Mouse (Mus musculus): ENCODE results near the gene Gm21985. TPM values are rescaled to one million over a fixed set of nuclear protein-coding genes. Genes with fewer than 3 reads are reported as not detected.

The Gm21985 gene
- 1 to 10 TPM; 2.0 to 3.8 TPM for total RNA-seq (2021)
- long read RNA-seq, partial matches to known transcripts, result 0 of 2 reads
- long read RNA-seq, other reads (novel, unspliced or antisense), result 2 of 2 reads

- DNase-seq (ENCODE audit: low spot score in 2 of 2), result peak; percentile 34 to 56
Observed at GRCm38 (mm10) chr2:112266242-112266592, at the start of gene Gm21985. Gene Gm21985 (plus strand): TSS chr2:112266314.

GRCm38 (mm10) chr2:112217614-112218013, 48.5 kb upstream of the Gm21985 start:
- no peak for DNase-seq (ENCODE audit: low spot score in 2 of 2)

- no peak for DNase-seq (ENCODE audit: low spot score in 2 of 2)
Observed at GRCm38 (mm10) chr2:112220880-112221279, 45.2 kb upstream of the Gm21985 start.

DNA sequence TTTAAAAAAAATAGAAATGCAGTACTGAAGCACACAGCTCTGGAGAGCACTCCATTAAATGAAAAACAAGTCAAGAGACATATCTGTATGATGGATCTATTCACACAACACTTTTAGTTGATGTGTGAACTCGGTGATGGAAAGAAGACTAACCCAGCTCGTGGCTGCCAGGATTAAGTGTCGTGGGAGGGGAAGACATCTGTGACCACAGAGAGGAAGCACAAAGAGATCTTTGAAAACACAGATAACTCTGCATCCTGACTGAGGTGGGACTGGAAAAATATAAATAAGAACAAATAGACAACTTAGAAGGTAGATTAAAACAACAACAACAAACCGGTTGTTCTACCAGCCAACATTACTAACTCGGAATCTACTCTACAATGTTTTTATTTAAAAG, 43.5 kb upstream of the Gm21985 start:
- DNase-seq (ENCODE audit: low spot score in 2 of 2), result peak in 1 of 2 experiments; percentile 26

DNA sequence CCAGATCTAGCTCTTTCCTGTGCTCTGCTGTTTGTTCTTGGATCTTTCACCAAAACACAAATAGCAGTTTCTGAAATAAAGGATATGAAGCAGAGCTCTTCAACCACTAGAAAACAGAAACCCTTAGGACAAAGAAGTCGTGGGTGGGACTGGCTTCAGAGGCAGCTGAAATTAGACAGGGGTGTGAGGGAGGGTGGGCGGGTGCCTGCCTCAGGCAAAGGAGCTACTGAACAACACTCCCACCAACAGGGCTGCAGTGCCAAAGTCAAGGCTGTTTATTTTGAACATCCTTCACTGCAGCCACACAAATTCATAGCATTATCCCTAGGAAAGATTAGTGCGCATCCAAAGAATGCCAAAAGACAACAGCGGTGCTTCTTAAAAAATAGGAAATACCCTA, 41.8 kb upstream of the Gm21985 start:
- DNase-seq (ENCODE audit: low spot score in 2 of 2), result peak in 1 of 2 experiments; percentile 30

- DNase-seq (ENCODE audit: low spot score in 2 of 2), result no peak
Observed at GRCm38 (mm10) chr2:112232623-112233022, 33.5 kb upstream of the Gm21985 start.

- no peak for DNase-seq (ENCODE audit: low spot score in 2 of 2)
Observed at GRCm38 (mm10) chr2:112236620-112237019, 29.5 kb upstream of the Gm21985 start.

- no peak for DNase-seq (ENCODE audit: low spot score in 2 of 2)
Observed at GRCm38 (mm10) chr2:112238006-112238405, 28.1 kb upstream of the Gm21985 start.

DNA sequence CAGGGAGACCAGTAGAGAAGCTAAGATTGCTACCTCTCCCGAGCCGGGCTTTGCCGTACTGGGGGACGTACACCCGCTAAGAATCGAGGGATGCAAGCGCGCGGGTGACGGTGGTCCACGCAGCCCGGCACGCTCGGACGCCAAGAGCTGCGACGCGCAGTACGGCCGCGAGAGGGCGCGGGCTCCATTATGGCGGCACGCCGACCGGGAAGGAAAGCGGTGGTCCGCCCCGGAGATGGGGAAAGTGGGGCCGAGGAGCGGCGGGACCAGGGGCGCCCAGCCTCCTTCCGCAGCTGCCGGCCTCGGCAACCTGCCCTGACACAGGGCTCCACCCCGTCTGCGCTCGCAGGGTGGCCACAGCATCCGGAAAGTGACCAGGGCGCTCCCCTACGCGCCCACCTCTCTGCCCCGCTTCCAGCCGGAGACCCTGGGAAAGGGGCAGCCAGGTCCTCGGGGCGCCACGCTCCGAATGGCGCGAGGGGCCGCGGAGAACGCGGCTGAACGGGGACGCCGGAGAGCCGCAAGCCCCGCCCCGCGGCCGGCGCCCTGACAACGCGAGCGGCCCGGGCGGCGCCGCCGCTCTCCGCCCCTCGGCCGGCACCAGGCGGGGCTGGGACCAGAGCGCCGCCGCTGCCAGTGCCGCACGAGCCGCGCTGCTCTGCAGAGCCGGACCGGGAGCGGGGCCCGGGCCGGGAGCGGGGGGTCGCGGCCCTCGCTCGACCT, 26.7 kb upstream of the Gm21985 start, which contains the start of gene Lpcat4:
Gene Lpcat4 (plus strand): TSS at position 257 of the 723 bp plus-strand sequence.
- peak; percentile 80 to 93 for DNase-seq (ENCODE audit: low spot score in 2 of 2)

DNA sequence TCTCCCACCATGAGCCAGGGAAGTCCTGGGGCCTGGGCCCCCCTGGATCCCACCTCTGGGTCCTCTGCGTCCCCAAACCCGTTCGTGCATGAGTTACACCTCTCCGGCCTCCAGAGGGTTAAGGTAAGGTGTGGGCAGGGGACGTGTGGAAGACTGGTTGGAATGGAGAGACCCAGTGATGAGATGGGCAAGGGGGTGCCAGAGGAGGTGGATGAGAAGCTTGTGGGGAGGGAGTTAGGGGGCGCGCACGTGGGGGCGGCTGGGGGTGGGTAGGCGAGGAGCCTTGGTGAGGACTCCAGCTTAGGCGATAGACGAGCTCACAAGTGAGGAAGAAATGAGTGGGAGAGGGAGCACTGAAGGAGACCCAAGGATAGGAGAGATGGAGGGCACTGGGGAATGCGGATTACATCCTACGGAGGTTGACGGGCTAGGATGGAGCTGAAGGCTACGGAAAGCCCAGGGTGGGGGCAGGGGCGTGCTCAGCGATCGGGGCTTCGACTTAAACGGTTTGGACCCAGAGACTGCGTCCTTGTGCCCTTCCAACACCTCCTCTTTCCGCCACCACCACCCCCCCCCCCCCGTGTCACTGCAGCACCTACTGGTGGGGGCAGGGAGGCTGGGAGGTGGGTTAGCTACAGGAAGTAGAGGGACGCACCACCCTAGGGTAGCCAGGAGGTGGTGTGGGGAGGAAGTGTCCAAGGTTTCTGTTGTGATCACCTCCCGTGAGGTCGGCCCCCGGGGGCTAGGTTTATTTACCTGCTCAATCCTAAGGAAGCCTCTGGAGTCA, 26.0 kb upstream of the Gm21985 start:
- DNase-seq (ENCODE audit: low spot score in 2 of 2), result peak in 1 of 2 experiments; percentile 50

- no peak for DNase-seq (ENCODE audit: low spot score in 2 of 2)
Observed at GRCm38 (mm10) chr2:112241787-112242186, 24.3 kb upstream of the Gm21985 start.

- no peak for DNase-seq (ENCODE audit: low spot score in 2 of 2)
Observed at GRCm38 (mm10) chr2:112245307-112245706, 20.8 kb upstream of the Gm21985 start.

DNA sequence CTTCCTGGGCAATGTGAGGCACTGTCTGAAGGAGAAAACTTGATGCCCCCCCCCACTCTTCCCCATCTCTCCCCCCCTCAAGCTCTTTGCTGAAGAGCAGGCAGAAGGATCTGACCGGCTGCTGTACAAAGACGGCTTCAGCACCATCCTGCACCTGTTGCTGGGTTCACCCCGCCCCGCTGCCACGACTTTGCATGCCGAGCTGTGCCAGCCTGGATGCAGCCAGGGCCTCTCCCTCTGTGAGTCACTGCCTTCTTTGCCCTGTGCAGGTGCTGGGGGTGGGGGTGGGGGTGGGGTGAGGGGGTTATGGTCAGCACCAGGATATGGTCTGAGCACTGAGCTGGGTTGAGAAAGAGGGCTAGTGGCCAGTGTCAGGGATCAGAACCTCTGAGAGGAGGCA, 19.9 kb upstream of the Gm21985 start:
- no peak for DNase-seq (ENCODE audit: low spot score in 2 of 2)

- DNase-seq (ENCODE audit: low spot score in 2 of 2), result no peak
Observed at GRCm38 (mm10) chr2:112247323-112247722, 18.8 kb upstream of the Gm21985 start.

DNA sequence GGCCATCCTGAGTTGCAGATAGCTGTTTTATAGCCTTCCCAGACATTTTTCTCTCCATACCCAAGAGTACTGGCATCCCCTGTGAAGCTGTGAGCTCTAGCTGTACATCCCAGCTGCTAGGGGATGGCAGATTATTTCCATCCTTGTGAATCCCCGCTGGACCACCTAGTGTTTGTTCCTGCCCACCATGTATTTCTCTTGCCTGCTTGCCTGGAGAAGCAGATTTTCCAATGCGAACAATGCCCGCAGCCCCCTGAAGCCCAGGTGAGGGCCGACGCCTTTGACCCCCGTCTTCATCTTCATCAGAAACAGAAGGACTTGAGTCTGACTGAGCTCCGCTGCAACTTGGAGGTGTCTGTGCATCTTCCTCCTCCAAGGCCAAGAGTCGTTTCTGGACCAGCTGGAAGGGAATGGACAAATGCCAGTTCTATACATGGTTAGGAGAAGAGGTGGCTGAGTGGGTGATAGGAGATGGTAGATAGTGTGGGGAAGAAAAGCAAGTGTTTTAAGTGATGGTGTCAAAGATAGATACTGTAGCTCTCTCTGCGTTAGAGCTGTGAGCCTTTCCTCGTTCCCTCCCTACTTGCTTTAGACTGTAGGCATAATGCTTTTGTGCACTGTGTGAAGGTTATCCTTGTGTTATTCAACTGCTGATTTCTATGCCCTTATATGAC, 16.2 kb upstream of the Gm21985 start:
- DNase-seq (ENCODE audit: low spot score in 2 of 2), result no peak

- no peak for DNase-seq (ENCODE audit: low spot score in 2 of 2)
Observed at GRCm38 (mm10) chr2:112254675-112255515, 11.2 kb upstream of the Gm21985 start.

DNA sequence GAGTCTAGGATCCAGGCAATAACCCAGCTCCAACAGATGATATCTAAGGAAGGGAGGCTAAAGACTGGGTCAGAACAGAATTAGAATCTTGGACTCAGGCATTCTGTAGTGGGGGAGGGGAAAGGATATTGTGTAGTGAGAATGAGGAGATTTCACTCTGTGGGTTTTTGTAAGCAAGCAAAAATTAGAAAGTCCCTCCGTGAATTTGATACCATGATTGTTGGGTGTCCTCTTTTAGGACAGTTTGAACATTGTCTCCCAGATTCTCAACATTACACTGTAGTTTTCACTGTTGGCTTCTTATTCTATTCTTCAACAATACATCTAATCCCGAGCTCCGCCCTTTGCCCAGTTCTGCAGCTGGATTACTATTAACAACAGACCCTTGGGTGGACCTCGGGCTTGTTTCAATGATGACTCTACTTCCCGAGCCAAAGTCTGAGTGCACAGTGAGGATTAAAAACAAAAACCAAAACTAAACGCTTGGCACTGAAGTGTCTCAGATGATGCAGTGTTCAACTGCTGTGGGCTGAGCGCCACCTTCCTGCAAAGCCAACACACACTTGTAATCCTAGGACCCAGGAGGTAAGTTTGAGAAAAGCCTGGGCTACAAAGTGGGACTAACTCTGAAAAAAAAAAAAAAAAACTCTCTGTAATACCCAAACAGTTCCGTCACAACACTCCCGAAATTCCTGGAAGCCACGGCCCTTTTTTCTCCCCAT, 6.7 kb upstream of the Gm21985 start, which contains the start of gene Nutm1:
Gene Nutm1 (minus strand): TSS at position 51 of the 722 bp plus-strand sequence.
- DNase-seq (ENCODE audit: low spot score in 2 of 2), result no peak

- DNase-seq (ENCODE audit: low spot score in 2 of 2), result peak; percentile 86 to 95
Observed at GRCm38 (mm10) chr2:112261748-112262653, 4.1 kb upstream of the Gm21985 start, which contains the start of gene Nop10. Gene Nop10 (plus strand): TSS chr2:112261926.

DNA sequence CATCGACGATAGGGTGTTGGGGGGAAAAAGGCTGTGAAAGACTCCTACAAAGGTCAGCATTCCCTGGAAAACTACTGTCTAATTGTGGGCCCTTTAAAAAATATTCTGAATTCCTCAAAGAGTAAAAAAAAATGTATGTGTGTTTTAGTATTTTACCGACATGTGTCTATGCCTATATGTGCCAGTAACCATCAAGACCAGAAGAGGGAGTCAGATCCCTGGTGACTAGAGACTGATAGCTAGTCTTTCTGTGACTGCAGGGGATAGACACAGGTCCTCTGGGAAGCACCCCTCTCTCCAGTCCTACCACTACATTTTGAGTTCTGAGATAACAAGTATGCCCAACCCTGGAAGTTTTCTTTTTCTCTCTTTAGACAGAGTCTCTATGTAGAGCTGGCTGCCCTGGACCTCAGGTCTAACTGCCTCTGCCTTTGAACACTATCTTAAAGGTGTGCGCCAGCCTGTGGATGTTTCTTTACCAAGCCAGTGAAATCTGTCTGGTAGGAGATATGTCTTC, 3.3 kb upstream of the Gm21985 start:
- DNase-seq (ENCODE audit: low spot score in 2 of 2), result peak in 1 of 2 experiments; percentile 39

Measured in layer of hippocampus, adult 18-20 months (tissue).